Mouse (Mus musculus) right cerebral cortex, postnatal 10 days (tissue): ENCODE results near the gene Ism2.

Source experiments
- DNase-seq, 2 experiments: peaks; one replicate each; pipeline ENCODE4 v3.0.0; 2021; ENCODE audit warnings: low spot score in 2 of 2

Gene Ism2

GRCm38 (mm10) chr12:87230379-87230895 lies 69.1 kb downstream of the Ism2 start:
- DNase-seq: no peak

- DNase-seq: no peak
Observed at GRCm38 (mm10) chr12:87229633-87230032, 69.9 kb downstream of the Ism2 start.
